Mouse (Mus musculus): ENCODE results near the gene Ylpm1. TPM values are rescaled to one million over a fixed set of nuclear protein-coding genes. Genes with fewer than 3 reads are reported as not detected.

Gene Ylpm1
- polyA plus RNA-seq, 1 experiment from 2014 or later: 45.0 TPM

GRCm38 (mm10) chr12:85006206-85006605 lies 10.1 kb downstream of the Ylpm1 start:
- no peak for DNase-seq (ENCODE audit: low spot score)
- Histone ChIP-seq H3K4me2 (replicated peaks) (no peak overlapping the region), H3K4me1 (replicated peaks; ENCODE audit: control insufficient read depth, insufficient read depth, low read length) (0 out of 2 replicates have a peak, but pooled peaks cover under 1% of the 10 kb centered on the region), H3K27ac (no peak overlapping the region), H3K27me3 (ENCODE audit: control insufficient read depth, insufficient read depth, low read length) (no peaks in the 10 kb centered on the region), H3K4me3 (replicated peaks; ENCODE audit: low read length) (no peak overlapping the region), H3K36me3 (replicated peaks; ENCODE audit: control insufficient read depth, insufficient read depth) (peaks cover 5% of the 10 kb centered on the region; the same call in 1 of the 2 replicates), H3K9ac (no peak overlapping the region), H3K9me3 (ENCODE audit: control insufficient read depth, low read length) (no peaks in the 10 kb centered on the region)
- no peak for ATAC-seq (ENCODE audit: low FRiP score)
- 88% methylated on average over 1 of the region's 1 CpGs for WGBS

DNA sequence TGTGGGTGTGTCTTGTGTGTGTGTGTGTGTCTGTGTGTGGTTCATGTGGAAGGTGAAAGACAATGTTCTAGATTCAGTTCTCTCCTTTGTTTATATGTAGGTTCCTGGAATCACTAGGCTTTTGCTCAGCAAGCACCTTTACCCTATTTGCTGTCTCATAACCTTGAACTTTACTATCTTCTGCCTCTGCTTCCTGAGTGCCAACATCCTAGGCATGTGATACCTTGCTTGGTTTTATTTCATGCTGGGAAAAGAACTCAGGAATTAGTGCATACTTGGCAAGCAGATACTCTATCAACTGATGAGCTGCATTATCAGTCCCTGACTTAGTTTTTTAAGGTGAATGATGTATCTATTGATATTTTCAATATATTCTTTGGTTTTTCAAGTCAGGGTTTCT lies 10.9 kb downstream of the Ylpm1 start:
- no peaks in the 10 kb centered on the region for H3K4me1 ChIP-seq (replicated peaks; ENCODE audit: control insufficient read depth, insufficient read depth, low read length)
- H3K9me3 ChIP-seq (ENCODE audit: control insufficient read depth, low read length): no peaks in the 10 kb centered on the region
- peaks cover 5% of the 10 kb centered on the region; the same call in 1 of the 2 replicates for H3K36me3 ChIP-seq (replicated peaks; ENCODE audit: control insufficient read depth, insufficient read depth)
- no peak overlapping the region for H3K4me2 ChIP-seq (replicated peaks)
- H3K27me3 ChIP-seq (ENCODE audit: control insufficient read depth, insufficient read depth, low read length): no peaks in the 10 kb centered on the region
- H3K9ac ChIP-seq: no peak overlapping the region
- H3K4me3 ChIP-seq (replicated peaks; ENCODE audit: low read length): no peak overlapping the region
- no peak for DNase-seq (ENCODE audit: low spot score)
- H3K27ac ChIP-seq: no peak overlapping the region
- no peak for ATAC-seq (ENCODE audit: low FRiP score)

DNA sequence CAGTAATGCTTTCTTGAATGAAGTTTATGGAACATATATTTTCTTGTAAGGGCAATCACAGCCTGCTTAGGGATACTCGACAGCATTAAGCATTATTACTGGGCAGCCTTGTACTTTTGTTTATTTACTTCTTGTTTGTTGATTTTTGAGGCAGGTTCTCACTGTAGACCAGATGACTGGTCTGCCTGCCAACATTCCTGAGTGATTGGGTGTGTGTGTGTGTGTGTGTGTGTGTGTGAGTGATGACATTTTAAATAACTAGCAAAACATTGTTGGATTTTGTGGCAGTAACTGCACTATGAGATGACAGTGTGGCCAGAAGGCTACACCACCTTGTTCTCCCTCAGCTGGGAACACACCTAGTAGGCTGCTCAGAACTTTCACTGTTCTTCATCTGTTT lies 13.7 kb downstream of the Ylpm1 start:
- DNase-seq (ENCODE audit: low spot score): no peak
- Histone ChIP-seq H3K4me1 (replicated peaks; ENCODE audit: control insufficient read depth, insufficient read depth, low read length) (no peaks in the 10 kb centered on the region), H3K9ac (no peak overlapping the region), H3K27me3 (ENCODE audit: control insufficient read depth, insufficient read depth, low read length) (no peaks in the 10 kb centered on the region), H3K27ac (no peak overlapping the region), H3K36me3 (replicated peaks; ENCODE audit: control insufficient read depth, insufficient read depth) (peaks cover 28% of the 10 kb centered on the region), H3K4me3 (replicated peaks; ENCODE audit: low read length) (no peak overlapping the region), H3K9me3 (ENCODE audit: control insufficient read depth, low read length) (no peaks in the 10 kb centered on the region), H3K4me2 (replicated peaks) (no peak overlapping the region)
- 88% methylated on average over 1 of the region's 1 CpGs for WGBS
- ATAC-seq (ENCODE audit: low FRiP score): no peak

DNA sequence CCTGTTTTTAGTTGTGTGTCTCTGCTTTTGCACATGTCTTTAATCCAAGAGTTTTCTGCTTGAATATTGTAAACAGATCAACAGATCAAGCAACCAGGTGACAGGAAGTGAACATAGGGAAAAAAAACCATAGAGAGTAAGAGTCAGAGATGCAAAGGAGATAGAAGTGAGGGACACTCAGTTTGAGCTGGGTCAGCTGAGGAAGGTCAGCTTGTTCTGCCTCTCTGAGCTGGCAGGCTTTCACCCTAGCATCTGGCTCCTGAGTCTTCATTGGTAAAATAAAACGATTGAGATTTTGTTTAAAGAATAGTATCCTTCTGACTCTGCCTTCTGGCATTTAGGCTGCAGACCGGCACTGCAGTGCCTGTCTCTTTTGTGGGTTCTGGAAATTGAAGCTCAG lies 14.4 kb downstream of the Ylpm1 start:
- peaks cover 31% of the 10 kb centered on the region for H3K36me3 ChIP-seq (replicated peaks; ENCODE audit: control insufficient read depth, insufficient read depth)
- DNase-seq (ENCODE audit: low spot score): no peak
- H3K4me3 ChIP-seq (replicated peaks; ENCODE audit: low read length): no peak overlapping the region
- no peaks in the 10 kb centered on the region for H3K27me3 ChIP-seq (ENCODE audit: control insufficient read depth, insufficient read depth, low read length)
- no peak for ATAC-seq (ENCODE audit: low FRiP score)
- no peaks in the 10 kb centered on the region for H3K4me1 ChIP-seq (replicated peaks; ENCODE audit: control insufficient read depth, insufficient read depth, low read length)
- no peak overlapping the region for H3K9ac ChIP-seq
- H3K4me2 ChIP-seq (replicated peaks): no peak overlapping the region
- 95% methylated on average over 2 of the region's 2 CpGs for WGBS
- no peaks in the 10 kb centered on the region for H3K9me3 ChIP-seq (ENCODE audit: control insufficient read depth, low read length)
- H3K27ac ChIP-seq: no peak overlapping the region

GRCm38 (mm10) chr12:85012185-85012584 lies 16.1 kb downstream of the Ylpm1 start:
- DNase-seq (ENCODE audit: low spot score) (no peak), ATAC-seq (ENCODE audit: low FRiP score) (no peak)
- H3K4me1 ChIP-seq (replicated peaks; ENCODE audit: control insufficient read depth, insufficient read depth, low read length): no peaks in the 10 kb centered on the region
- H3K9me3 ChIP-seq (ENCODE audit: control insufficient read depth, low read length): no peaks in the 10 kb centered on the region
- H3K36me3 ChIP-seq (replicated peaks; ENCODE audit: control insufficient read depth, insufficient read depth): peaks cover 47% of the 10 kb centered on the region
- no peaks in the 10 kb centered on the region for H3K27me3 ChIP-seq (ENCODE audit: control insufficient read depth, insufficient read depth, low read length)
- H3K27ac ChIP-seq: no peak overlapping the region
- H3K9ac ChIP-seq: no peak overlapping the region
- 95% methylated on average over 2 of the region's 2 CpGs for WGBS
- no peak overlapping the region for H3K4me2 ChIP-seq (replicated peaks)
- H3K4me3 ChIP-seq (replicated peaks; ENCODE audit: low read length): no peak overlapping the region

GRCm38 (mm10) chr12:85022071-85022470 lies 25.9 kb downstream of the Ylpm1 start:
- Histone ChIP-seq H3K4me1 (replicated peaks; ENCODE audit: control insufficient read depth, insufficient read depth, low read length) (no peaks in the 10 kb centered on the region), H3K9ac (no peak overlapping the region), H3K9me3 (ENCODE audit: control insufficient read depth, low read length) (no peaks in the 10 kb centered on the region), H3K4me2 (replicated peaks) (no peak overlapping the region), H3K4me3 (replicated peaks; ENCODE audit: low read length) (no peak overlapping the region), H3K27me3 (ENCODE audit: control insufficient read depth, insufficient read depth, low read length) (no peaks in the 10 kb centered on the region), H3K27ac (no peak overlapping the region), H3K36me3 (replicated peaks; ENCODE audit: control insufficient read depth, insufficient read depth) (peaks cover 13% of the 10 kb centered on the region)
- 91% methylated on average over 1 of the region's 1 CpGs for WGBS
- no peak for DNase-seq (ENCODE audit: low spot score)
- no peak for ATAC-seq (ENCODE audit: low FRiP score)

DNA sequence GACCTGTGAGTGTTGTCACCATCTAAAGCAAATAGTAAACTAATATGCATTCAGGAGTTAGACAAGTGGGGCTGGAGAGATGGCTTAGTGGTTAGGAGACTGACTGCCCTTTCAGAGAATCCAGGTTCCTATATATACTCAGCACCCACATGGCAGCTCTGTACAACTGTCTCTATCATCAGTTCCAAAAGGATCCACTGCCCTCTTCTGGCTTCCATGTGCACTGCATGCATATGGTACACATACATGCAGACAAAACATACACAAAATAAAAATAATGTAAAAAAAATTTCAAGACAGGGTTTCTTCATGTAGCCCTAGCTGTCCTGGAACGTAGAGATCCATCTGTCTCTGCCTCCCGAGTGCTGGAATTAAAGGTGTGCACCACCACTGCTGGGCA lies 36.6 kb downstream of the Ylpm1 start:
- H3K27ac ChIP-seq: no peak overlapping the region
- DNase-seq (ENCODE audit: low spot score): no peak

GRCm38 (mm10) chr12:85051218-85051617 lies 55.1 kb downstream of the Ylpm1 start:
- no peaks in the 10 kb centered on the region for H3K4me1 ChIP-seq (replicated peaks; ENCODE audit: control insufficient read depth, insufficient read depth, low read length)
- 41% methylated on average over 6 of the region's 6 CpGs for WGBS
- H3K4me2 ChIP-seq (replicated peaks): no peak overlapping the region
- ATAC-seq (ENCODE audit: low FRiP score) (no peak), DNase-seq (ENCODE audit: low spot score) (no peak)
- peaks cover 64% of the 10 kb centered on the region for H3K36me3 ChIP-seq (replicated peaks; ENCODE audit: control insufficient read depth, insufficient read depth)
- H3K27me3 ChIP-seq (ENCODE audit: control insufficient read depth, insufficient read depth, low read length): no peaks in the 10 kb centered on the region
- H3K9me3 ChIP-seq (ENCODE audit: control insufficient read depth, low read length): no peaks in the 10 kb centered on the region
- H3K27ac ChIP-seq: no peak overlapping the region
- no peak overlapping the region for H3K9ac ChIP-seq
- H3K4me3 ChIP-seq (replicated peaks; ENCODE audit: low read length): no peak overlapping the region

More for the DNA sequence above, 36.6 kb downstream of the Ylpm1 start:
- H3K4me1 ChIP-seq (replicated peaks; ENCODE audit: control insufficient read depth, insufficient read depth, low read length): no peaks in the 10 kb centered on the region
- H3K36me3 ChIP-seq (replicated peaks; ENCODE audit: control insufficient read depth, insufficient read depth): peaks cover 30% of the 10 kb centered on the region
- H3K27me3 ChIP-seq (ENCODE audit: control insufficient read depth, insufficient read depth, low read length): no peaks in the 10 kb centered on the region
- no peak for ATAC-seq (ENCODE audit: low FRiP score)
- H3K9ac ChIP-seq: no peak overlapping the region
- no peak overlapping the region for H3K4me2 ChIP-seq (replicated peaks)
- 99% methylated on average over 2 of the region's 2 CpGs for WGBS
- no peak overlapping the region for H3K4me3 ChIP-seq (replicated peaks; ENCODE audit: low read length)
- 0 out of 2 replicates have a peak, but pooled peaks cover 7% of the 10 kb centered on the region for H3K9me3 ChIP-seq (ENCODE audit: control insufficient read depth, low read length)

- no peak for ATAC-seq (ENCODE audit: low FRiP score)
- H3K36me3 ChIP-seq (replicated peaks; ENCODE audit: control insufficient read depth, insufficient read depth): peaks cover 78% of the 10 kb centered on the region
- no peaks in the 10 kb centered on the region for H3K4me1 ChIP-seq (replicated peaks; ENCODE audit: control insufficient read depth, insufficient read depth, low read length)
- no peak overlapping the region for H3K9ac ChIP-seq
- no peaks in the 10 kb centered on the region for H3K27me3 ChIP-seq (ENCODE audit: control insufficient read depth, insufficient read depth, low read length)
- no peaks in the 10 kb centered on the region for H3K9me3 ChIP-seq (ENCODE audit: control insufficient read depth, low read length)
- H3K4me3 ChIP-seq (replicated peaks; ENCODE audit: low read length): no peak overlapping the region
- no peak overlapping the region for H3K27ac ChIP-seq
- no peak overlapping the region for H3K4me2 ChIP-seq (replicated peaks)
- no peak for DNase-seq (ENCODE audit: low spot score)
These were observed 74.9 kb downstream of the Ylpm1 start for GRCm38 (mm10) chr12:85071043-85071442.

DNA sequence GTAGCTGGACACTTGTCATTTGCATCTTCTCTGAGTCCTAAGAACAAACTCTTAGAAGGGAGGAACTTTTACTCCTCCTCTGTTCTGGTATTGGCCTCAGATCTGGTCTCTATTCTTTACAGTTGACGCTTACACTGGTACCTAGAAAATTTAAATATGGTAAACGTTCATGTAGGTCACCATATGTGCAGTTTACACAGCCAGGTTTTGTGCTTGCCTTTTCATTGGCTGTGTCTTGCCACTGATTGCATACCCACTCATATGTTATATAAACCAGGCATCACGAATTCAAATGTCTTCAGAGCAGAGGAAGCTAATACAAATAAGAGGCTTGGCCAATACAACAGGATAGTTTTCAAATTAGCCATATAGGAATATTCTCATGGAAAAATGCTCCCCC lies 81.0 kb downstream of the Ylpm1 start:
- Histone ChIP-seq H3K27ac (no peak overlapping the region), H3K9me3 (ENCODE audit: control insufficient read depth, low read length) (no peaks in the 10 kb centered on the region), H3K9ac (no peak overlapping the region), H3K4me3 (replicated peaks; ENCODE audit: low read length) (no peak overlapping the region), H3K4me1 (replicated peaks; ENCODE audit: control insufficient read depth, insufficient read depth, low read length) (no peaks in the 10 kb centered on the region), H3K4me2 (replicated peaks) (no peak overlapping the region), H3K27me3 (ENCODE audit: control insufficient read depth, insufficient read depth, low read length) (no peaks in the 10 kb centered on the region), H3K36me3 (replicated peaks; ENCODE audit: control insufficient read depth, insufficient read depth) (peaks cover 38% of the 10 kb centered on the region)
- 97% methylated on average over 3 of the region's 3 CpGs for WGBS
- ATAC-seq (ENCODE audit: low FRiP score): no peak
- DNase-seq (ENCODE audit: low spot score): no peak

All from hindbrain, embryonic 14.5 days (tissue).